In genomic region chr9:64447070-64447469, GRCm38 (mm10) we compare ENCODE assay signal across 8 mouse cellular contexts.
DNase-seq lines count a peak whose midpoint lies in the region; ATAC-seq and TF ChIP-seq lines count a peak whose summit lies in the region.

No protein-coding gene starts in this region.

- H3K27me3 ChIP-seq in lung, embryonic 16.5 days (ENCODE audit: control insufficient read depth, insufficient read depth, low read depth, low read length), result no peaks in the 10 kb centered on the region
- no peaks in the 10 kb centered on the region for H3K27me3 ChIP-seq in forebrain, postnatal 0 days (ENCODE audit: insufficient read depth, low read length)
- H3K27me3 ChIP-seq in neural tube, embryonic 15.5 days (replicated peaks), result peaks cover 5% of the 10 kb centered on the region; the same call in 1 of the 2 replicates

- no peak for DNase-seq in lung, postnatal 25 days (ENCODE audit: low spot score)
- no peak for DNase-seq in forebrain, postnatal 0 days
- DNase-seq in liver, result peak; percentile 23
- no peak for DNase-seq in cerebellum, adult 8-10 months
- no peak for DNase-seq in right cerebral cortex, postnatal 10 days (ENCODE audit: low spot score in 2 of 2)

- peaks cover 13% of the 10 kb centered on the region for H3K4me1 ChIP-seq in lung, embryonic 16.5 days (replicated peaks; ENCODE audit: control insufficient read depth, insufficient read depth, low read length)
- H3K4me1 ChIP-seq in forebrain, postnatal 0 days (ENCODE audit: insufficient read depth), result 0 out of 2 replicates have a peak, but pooled peaks cover 10% of the 10 kb centered on the region
- peaks cover 32% of the 10 kb centered on the region for H3K4me1 ChIP-seq in neural tube, embryonic 15.5 days

- H3K4me2 ChIP-seq in lung, embryonic 16.5 days (ENCODE audit: low read depth, low read length), result peak overlapping the region; percentile 30; the same call in 1 of the 2 replicates
- H3K4me2 ChIP-seq in forebrain, postnatal 0 days (ENCODE audit: low read depth), result no peak overlapping the region
- peak overlapping the region; percentile 11; the same call in 1 of the 2 replicates for H3K4me2 ChIP-seq in neural tube, embryonic 15.5 days

- peak overlapping the region; percentile 4; the same call in 1 of the 2 replicates for H3K9ac ChIP-seq in lung, embryonic 16.5 days (ENCODE audit: low read length)
- H3K9ac ChIP-seq in forebrain, postnatal 0 days, result no peak overlapping the region
- H3K9ac ChIP-seq in neural tube, embryonic 15.5 days (replicated peaks), result no peak overlapping the region

- H3K27ac ChIP-seq in lung, embryonic 16.5 days (ENCODE audit: low read length), result peak overlapping the region; percentile 72
- H3K27ac ChIP-seq in forebrain, postnatal 0 days (ENCODE audit: low read depth, low read length), result no peak overlapping the region
- H3K27ac ChIP-seq in neural tube, embryonic 15.5 days (replicated peaks), result peak overlapping the region; percentile 3; the same call in 1 of the 2 replicates

- no peak overlapping the region for H3K4me3 ChIP-seq in lung, embryonic 16.5 days (ENCODE audit: low read length)
- no peak overlapping the region for H3K4me3 ChIP-seq in forebrain, postnatal 0 days (ENCODE audit: low read depth, low read length)
- no peak overlapping the region for H3K4me3 ChIP-seq in neural tube, embryonic 15.5 days (replicated peaks)

- no peak for TF ChIP-seq CTCF in forebrain, postnatal 0 days (IDR thresholded peaks at IDR 0.05; ENCODE audit: low read depth)

- WGBS in lung, embryonic 16.5 days, result 22% methylated on average over 6 of the region's 6 CpGs
- WGBS in forebrain, postnatal 0 days, result 18% methylated on average over 6 of the region's 6 CpGs
- 37% methylated on average over 6 of the region's 6 CpGs for WGBS in neural tube, embryonic 15.5 days

- H3K9me3 ChIP-seq in lung, embryonic 16.5 days (ENCODE audit: control insufficient read depth, low read length), result no peaks in the 10 kb centered on the region
- no peaks in the 10 kb centered on the region for H3K9me3 ChIP-seq in forebrain, postnatal 0 days (ENCODE audit: low read length)
- no peaks in the 10 kb centered on the region for H3K9me3 ChIP-seq in neural tube, embryonic 15.5 days (replicated peaks)

- peak; percentile 65 for ATAC-seq in lung, embryonic 16.5 days (ENCODE audit: low read depth)
- peak; percentile 38; the same call in 1 of the 2 replicates for ATAC-seq in forebrain, postnatal 0 days
- ATAC-seq in neural tube, embryonic 15.5 days (ENCODE audit: low FRiP score), result peak; percentile 56; the same call in 1 of the 2 replicates
- no peak; the same call in 1 of the 2 replicates for ATAC-seq in monocyte, adult 5-6 weeks (replicated peaks; ENCODE audit: insufficient number of reproducible peaks, low FRiP score, low TSS enrichment, poor library complexity, severe bottlenecking)

- no peaks in the 10 kb centered on the region for H3K36me3 ChIP-seq in lung, embryonic 16.5 days (ENCODE audit: control insufficient read depth, insufficient read depth, low read length)
- H3K36me3 ChIP-seq in forebrain, postnatal 0 days (ENCODE audit: insufficient read depth), result no peaks in the 10 kb centered on the region
- no peaks in the 10 kb centered on the region for H3K36me3 ChIP-seq in neural tube, embryonic 15.5 days
